Mouse (Mus musculus): ENCODE results near the gene Ramac. TPM values are rescaled to one million over a fixed set of nuclear protein-coding genes. Genes with fewer than 3 reads are reported as not detected.

Ramac gene
- total RNA-seq (2023), result 10 to 100 TPM; 38.5 to 42.5 TPM

GRCm38 (mm10) chr7:81762180-81763109 is at the start of gene Ramac:
Ramac (plus strand) TSS chr7:81762925.

DNA sequence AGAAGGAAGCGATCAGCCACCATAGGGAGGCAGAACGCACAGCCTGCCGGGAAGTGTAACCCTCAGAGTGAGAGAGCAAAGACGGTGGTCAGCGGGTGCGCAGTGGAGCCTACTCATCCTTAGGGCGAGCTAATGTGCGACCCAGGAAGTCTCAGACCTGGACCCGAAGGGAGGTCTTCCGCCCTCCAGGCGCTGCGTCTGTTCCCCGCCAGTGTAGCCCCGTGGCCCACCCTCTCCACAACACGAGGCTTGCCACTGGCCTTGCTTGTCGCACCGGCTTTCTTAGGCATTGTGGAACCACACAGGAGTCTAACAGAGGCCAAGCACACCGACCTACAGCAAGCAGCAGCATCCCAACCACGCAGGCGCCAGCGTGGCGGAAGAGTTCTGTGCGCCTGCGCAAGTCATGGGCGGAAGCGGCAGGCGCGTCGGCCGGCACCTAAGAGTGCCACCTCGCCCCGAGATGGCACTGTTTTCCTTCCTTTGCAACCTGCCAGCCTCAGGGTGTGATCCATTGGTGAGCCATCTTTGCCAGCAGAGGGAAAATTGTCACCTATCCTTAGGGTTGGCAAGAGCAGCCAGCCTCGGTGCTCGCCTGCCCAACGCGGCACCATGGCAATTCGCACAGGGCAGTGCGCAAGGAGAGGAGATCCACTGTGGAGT is 26.5 kb downstream of the Ramac start, which contains the start of gene 3110040N11Rik:
3110040N11Rik (minus strand) TSS at position 384 of the 663 bp plus-strand sequence.

Other genes with a start within 250 kb of the Ramac start
- gene Fsd2, start 196.0 kb upstream of the Ramac start, total RNA-seq (2023), result 1 to 10 TPM; 2.3 to 2.6 TPM
- gene Whamm, start 191.7 kb upstream of the Ramac start, total RNA-seq (2023), result 10 to 100 TPM; 23.0 to 25.0 TPM
- not detected for gene Homer2, start 55.4 kb upstream of the Ramac start, total RNA-seq (2023)
- 10 to 100 TPM; 15.7 to 19.2 TPM for gene 3110040N11Rik, start 26.6 kb downstream of the Ramac start, total RNA-seq (2023)
- 10 to 100 TPM; 60.9 to 67.9 TPM for gene Btbd1, start 66.5 kb downstream of the Ramac start, total RNA-seq (2023)
- not detected for gene Gm10160, start 92.9 kb downstream of the Ramac start, total RNA-seq (2023)
- gene Tm6sf1, start 96.1 kb downstream of the Ramac start, total RNA-seq (2023), result 100 to 1,000 TPM; 266 to 335 TPM
- under 1 TPM; 0.12 to 0.18 TPM for gene Hdgfl3, start 171.5 kb downstream of the Ramac start, total RNA-seq (2023)
- under 1 TPM; 0.18 to 0.29 TPM for gene Bnc1, start 229.4 kb downstream of the Ramac start, total RNA-seq (2023)